Mouse (Mus musculus): ENCODE results near the gene Fsip1. TPM values are rescaled to one million over a fixed set of nuclear protein-coding genes. Genes with fewer than 3 reads are reported as not detected.
A peak's percentile ranks its signal among the peaks of the same experiment; 100 is the strongest.

Gene Fsip1
- polyA plus RNA-seq, 1 experiment from 2014 or later, result 4.5 TPM

DNA sequence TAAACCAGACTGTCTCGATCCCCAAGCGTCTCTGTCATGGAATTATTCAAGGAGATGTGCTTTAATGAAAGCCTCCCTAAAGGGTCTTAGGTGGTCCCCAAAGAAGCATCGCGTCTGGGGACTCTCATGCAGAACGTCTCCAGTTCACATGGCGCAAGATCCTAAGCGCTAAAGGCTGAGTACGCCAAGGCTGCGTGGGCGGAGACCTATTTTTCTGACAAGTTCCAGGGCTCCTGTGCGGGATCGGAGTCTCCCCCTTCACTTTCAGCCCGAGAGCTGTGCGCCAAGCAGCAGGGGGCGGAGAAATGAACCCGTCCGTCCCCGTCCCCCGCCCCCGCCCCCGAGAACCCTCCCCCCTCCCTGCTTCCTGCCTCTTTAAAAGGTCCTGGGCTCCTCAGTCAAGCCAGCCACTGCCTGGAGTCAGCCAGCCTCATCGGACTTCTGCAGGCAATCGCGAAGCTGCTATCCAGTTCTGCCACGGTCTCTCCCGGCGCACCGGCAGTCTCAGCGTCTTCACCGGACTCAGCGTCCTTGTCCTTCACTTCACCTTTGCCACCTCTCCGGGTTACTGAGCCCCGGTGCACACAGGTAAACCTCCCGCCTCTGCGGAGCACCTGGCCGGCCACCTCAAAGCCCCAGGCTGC is 145.2 kb downstream of the Fsip1 start, which contains the start of gene Thbs1:
Gene Thbs1, plus strand, starts transcription at position 389 of the 644 bp plus-strand sequence.
- WGBS, result 0% methylated on average over 36 of the region's 36 CpGs
- Histone ChIP-seq H3K4me1 (replicated peaks; ENCODE audit: control insufficient read depth, insufficient read depth, low read length) (peaks cover 24% of the 10 kb centered on the region), H3K4me3 (replicated peaks; ENCODE audit: low read length) (peak within 1 kb of the TSS; percentile 55), H3K36me3 (ENCODE audit: control insufficient read depth, insufficient read depth) (no peaks in the 10 kb centered on the region), H3K27ac (ENCODE audit: low read length) (no peak within 1 kb of the TSS), H3K27me3 (replicated peaks; ENCODE audit: control insufficient read depth, insufficient read depth, low read length) (0 out of 2 replicates have a peak, but pooled peaks cover 5% of the 10 kb centered on the region), H3K9me3 (ENCODE audit: control insufficient read depth, low read length) (no peaks in the 10 kb centered on the region), H3K4me2 (ENCODE audit: low read length) (peak within 1 kb of the TSS; percentile 83), H3K9ac (replicated peaks; ENCODE audit: low read depth, low read length) (peak within 1 kb of the TSS; percentile 50)
- peak; percentile 80 for ATAC-seq

DNA sequence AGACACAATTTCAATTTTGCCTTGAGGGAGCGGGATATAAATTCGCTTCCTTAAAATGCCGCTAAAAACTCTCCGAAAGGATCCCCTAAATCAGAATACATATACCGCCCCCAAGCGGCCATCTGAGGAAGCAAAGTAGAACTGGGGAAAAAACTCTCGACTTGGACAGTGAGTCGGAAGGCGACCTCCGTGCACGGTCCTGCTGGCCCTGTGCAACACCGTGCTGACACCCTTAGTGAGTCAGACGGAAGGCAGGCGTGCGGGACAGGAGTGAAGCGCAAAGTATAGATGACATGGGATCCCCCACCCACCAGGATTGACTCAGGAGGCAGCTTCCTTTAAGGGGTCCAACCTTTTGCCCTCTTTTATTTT is 145.7 kb downstream of the Fsip1 start:
- H3K9me3 ChIP-seq (ENCODE audit: control insufficient read depth, low read length), result no peaks in the 10 kb centered on the region
- H3K4me1 ChIP-seq (replicated peaks; ENCODE audit: control insufficient read depth, insufficient read depth, low read length), result peaks cover 24% of the 10 kb centered on the region
- H3K27ac ChIP-seq (ENCODE audit: low read length), result no peak overlapping the region
- 0 out of 2 replicates have a peak, but pooled peaks cover 5% of the 10 kb centered on the region for H3K27me3 ChIP-seq (replicated peaks; ENCODE audit: control insufficient read depth, insufficient read depth, low read length)
- peak overlapping the region; percentile 50 for H3K9ac ChIP-seq (replicated peaks; ENCODE audit: low read depth, low read length)
- peak overlapping the region; percentile 83 for H3K4me2 ChIP-seq (ENCODE audit: low read length)
- 0% methylated on average over 16 of the region's 16 CpGs for WGBS
- peak; percentile 79 for ATAC-seq
- no peaks in the 10 kb centered on the region for H3K36me3 ChIP-seq (ENCODE audit: control insufficient read depth, insufficient read depth)
- H3K4me3 ChIP-seq (replicated peaks; ENCODE audit: low read length), result peak overlapping the region; percentile 55

DNA sequence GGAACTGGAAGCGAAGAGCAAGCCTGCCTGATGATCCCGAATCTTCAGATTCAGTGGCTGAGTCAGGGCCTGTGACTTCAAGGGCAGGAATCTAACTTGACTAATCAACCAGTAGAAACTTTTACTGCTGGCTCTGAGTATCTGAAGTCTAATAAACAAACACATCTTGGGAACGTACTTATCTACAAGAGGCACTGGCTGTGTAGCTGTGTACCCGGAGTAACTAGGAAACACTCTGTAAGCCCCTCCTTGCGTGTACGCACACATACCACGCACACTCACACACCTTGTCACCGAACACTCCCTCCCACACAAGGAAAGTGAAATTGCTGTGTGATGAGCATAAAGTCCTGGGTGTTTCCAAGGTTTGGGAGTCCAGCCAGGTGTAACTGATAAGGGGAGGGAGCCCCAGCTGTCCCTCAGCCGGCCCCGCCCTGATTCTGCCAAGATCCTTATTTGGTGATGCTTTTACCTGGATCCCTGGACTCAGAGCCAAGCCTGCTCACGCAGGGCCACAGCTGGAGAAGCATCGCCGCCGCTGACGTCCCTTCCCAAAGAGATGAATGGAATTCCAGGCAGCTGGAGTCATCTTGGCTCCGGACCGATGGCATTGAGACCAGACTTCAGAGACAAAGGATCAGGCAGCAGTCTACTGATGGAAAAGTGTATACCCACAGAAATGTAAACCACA is 146.4 kb downstream of the Fsip1 start:
- Histone ChIP-seq H3K4me2 (ENCODE audit: low read length) (peak overlapping the region; percentile 83), H3K9me3 (ENCODE audit: control insufficient read depth, low read length) (no peaks in the 10 kb centered on the region), H3K27ac (ENCODE audit: low read length) (no peak overlapping the region), H3K36me3 (ENCODE audit: control insufficient read depth, insufficient read depth) (no peaks in the 10 kb centered on the region), H3K4me3 (replicated peaks; ENCODE audit: low read length) (peak overlapping the region; percentile 55), H3K4me1 (replicated peaks; ENCODE audit: control insufficient read depth, insufficient read depth, low read length) (peaks cover 21% of the 10 kb centered on the region), H3K27me3 (replicated peaks; ENCODE audit: control insufficient read depth, insufficient read depth, low read length) (0 out of 2 replicates have a peak, but pooled peaks cover 5% of the 10 kb centered on the region), H3K9ac (replicated peaks; ENCODE audit: low read depth, low read length) (peak overlapping the region; percentile 41)
- ATAC-seq, result peak; percentile 27
- WGBS, result 30% methylated on average over 17 of the region's 17 CpGs

DNA sequence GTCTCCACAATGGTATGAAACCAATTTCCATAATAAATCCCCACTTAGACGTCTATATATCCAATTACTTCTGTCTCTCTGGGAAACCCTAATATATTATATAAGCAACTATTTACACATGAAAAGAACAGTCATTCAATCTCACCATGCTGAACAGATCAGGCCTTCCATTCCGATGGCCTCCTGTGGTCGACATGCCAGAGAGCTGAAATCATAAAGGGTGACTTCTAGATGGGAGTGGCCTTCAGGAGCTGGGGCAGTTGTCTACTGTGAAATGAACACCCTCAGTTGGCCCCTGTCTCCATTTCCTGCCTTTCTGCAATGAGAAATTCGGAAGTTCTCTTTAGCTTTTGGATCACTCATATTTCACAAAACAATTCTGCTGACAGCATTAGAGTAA is 154.6 kb downstream of the Fsip1 start:
- 33% methylated on average over 4 of the region's 4 CpGs for WGBS
- no peak for ATAC-seq

DNA sequence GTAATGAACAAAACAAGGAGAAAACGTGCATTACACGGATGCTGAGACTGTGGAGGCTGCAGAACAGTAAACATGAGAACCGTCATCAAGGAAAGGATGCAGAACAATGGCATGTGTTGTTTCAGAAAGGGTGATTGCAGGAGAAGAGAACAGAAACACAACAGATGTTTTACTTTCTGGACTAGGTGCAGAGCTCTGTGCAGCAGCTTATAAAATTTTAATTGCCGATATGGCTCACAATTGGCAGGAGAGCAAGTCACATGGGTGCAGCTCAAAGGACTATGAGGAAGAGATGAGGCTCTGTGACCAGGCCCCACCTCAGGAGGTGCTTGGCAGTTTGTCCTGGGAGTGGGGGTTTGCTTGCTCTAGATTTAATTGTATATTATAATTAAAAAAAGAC is 157.7 kb downstream of the Fsip1 start:
- Histone ChIP-seq H3K27me3 (replicated peaks; ENCODE audit: control insufficient read depth, insufficient read depth, low read length) (no peaks in the 10 kb centered on the region), H3K36me3 (ENCODE audit: control insufficient read depth, insufficient read depth) (no peaks in the 10 kb centered on the region), H3K9me3 (ENCODE audit: control insufficient read depth, low read length) (no peaks in the 10 kb centered on the region), H3K4me2 (ENCODE audit: low read length) (no peak overlapping the region), H3K27ac (ENCODE audit: low read length) (no peak overlapping the region), H3K4me3 (replicated peaks; ENCODE audit: low read length) (no peak overlapping the region), H3K9ac (replicated peaks; ENCODE audit: low read depth, low read length) (no peak overlapping the region), H3K4me1 (replicated peaks; ENCODE audit: control insufficient read depth, insufficient read depth, low read length) (no peaks in the 10 kb centered on the region; the same call in 1 of the 2 replicates)
- WGBS, result 35% methylated on average over 4 of the region's 4 CpGs
- ATAC-seq, result peak; percentile 52

More for the DNA sequence above, 154.6 kb downstream of the Fsip1 start:
- H3K36me3 ChIP-seq (ENCODE audit: control insufficient read depth, insufficient read depth), result no peaks in the 10 kb centered on the region
- H3K9ac ChIP-seq (replicated peaks; ENCODE audit: low read depth, low read length), result no peak overlapping the region
- H3K4me3 ChIP-seq (replicated peaks; ENCODE audit: low read length), result no peak overlapping the region
- H3K4me1 ChIP-seq (replicated peaks; ENCODE audit: control insufficient read depth, insufficient read depth, low read length), result no peaks in the 10 kb centered on the region; the same call in 1 of the 2 replicates
- H3K9me3 ChIP-seq (ENCODE audit: control insufficient read depth, low read length), result no peaks in the 10 kb centered on the region
- no peaks in the 10 kb centered on the region for H3K27me3 ChIP-seq (replicated peaks; ENCODE audit: control insufficient read depth, insufficient read depth, low read length)
- H3K4me2 ChIP-seq (ENCODE audit: low read length), result no peak overlapping the region
- H3K27ac ChIP-seq (ENCODE audit: low read length), result no peak overlapping the region

- H3K4me2 ChIP-seq (ENCODE audit: low read length), result no peak overlapping the region
- no peak for ATAC-seq
- H3K27ac ChIP-seq (ENCODE audit: low read length), result no peak overlapping the region
- no peaks in the 10 kb centered on the region for H3K9me3 ChIP-seq (ENCODE audit: control insufficient read depth, low read length)
- H3K36me3 ChIP-seq (ENCODE audit: control insufficient read depth, insufficient read depth), result no peaks in the 10 kb centered on the region
- no peaks in the 10 kb centered on the region for H3K27me3 ChIP-seq (replicated peaks; ENCODE audit: control insufficient read depth, insufficient read depth, low read length)
- H3K9ac ChIP-seq (replicated peaks; ENCODE audit: low read depth, low read length), result no peak overlapping the region
- H3K4me3 ChIP-seq (replicated peaks; ENCODE audit: low read length), result no peak overlapping the region
- 92% methylated on average over 5 of the region's 5 CpGs for WGBS
- no peaks in the 10 kb centered on the region for H3K4me1 ChIP-seq (replicated peaks; ENCODE audit: control insufficient read depth, insufficient read depth, low read length)
These were observed 165.5 kb downstream of the Fsip1 start for GRCm38 (mm10) chr2:118091226-118091625.

DNA sequence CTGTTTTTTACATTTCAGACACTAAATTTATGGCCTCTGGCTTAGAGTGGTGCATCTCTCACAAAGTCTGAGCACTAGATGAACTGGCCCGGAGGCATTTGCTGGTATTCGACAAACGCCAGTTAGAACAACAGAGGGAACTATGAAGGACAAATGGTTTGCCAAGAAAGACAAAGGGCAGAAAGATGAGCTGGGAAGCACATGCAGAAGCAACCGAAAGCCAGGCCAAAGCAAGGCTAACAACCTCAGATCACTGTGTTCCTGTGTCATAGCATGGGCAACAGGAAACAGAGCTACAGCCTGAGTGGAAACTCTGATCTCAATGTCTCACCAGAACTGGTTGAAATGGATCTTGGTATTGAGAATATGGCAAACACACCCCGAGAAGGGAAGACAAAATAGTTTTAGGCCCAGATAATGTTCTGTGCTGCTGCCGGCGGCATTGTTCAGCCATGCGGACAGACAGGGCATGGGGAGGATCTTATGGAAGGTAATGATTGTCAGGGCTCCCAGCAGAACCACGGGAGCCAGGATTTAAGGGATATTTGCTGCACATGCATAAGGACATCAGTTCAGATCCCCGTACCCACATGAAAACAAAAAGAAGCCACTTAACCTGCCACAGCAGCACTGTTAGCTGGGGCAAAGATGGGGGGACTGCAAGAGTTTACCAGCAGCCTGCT is 169.6 kb downstream of the Fsip1 start:
- Histone ChIP-seq H3K4me1 (replicated peaks; ENCODE audit: control insufficient read depth, insufficient read depth, low read length) (no peaks in the 10 kb centered on the region), H3K9ac (replicated peaks; ENCODE audit: low read depth, low read length) (no peak overlapping the region), H3K4me3 (replicated peaks; ENCODE audit: low read length) (no peak overlapping the region), H3K27ac (ENCODE audit: low read length) (no peak overlapping the region), H3K9me3 (ENCODE audit: control insufficient read depth, low read length) (no peaks in the 10 kb centered on the region), H3K36me3 (ENCODE audit: control insufficient read depth, insufficient read depth) (no peaks in the 10 kb centered on the region), H3K4me2 (ENCODE audit: low read length) (no peak overlapping the region), H3K27me3 (replicated peaks; ENCODE audit: control insufficient read depth, insufficient read depth, low read length) (no peaks in the 10 kb centered on the region)
- 80% methylated on average over 10 of the region's 10 CpGs for WGBS
- ATAC-seq, result no peak

- Histone ChIP-seq H3K4me3 (replicated peaks; ENCODE audit: low read length) (no peak overlapping the region), H3K9me3 (ENCODE audit: control insufficient read depth, low read length) (no peaks in the 10 kb centered on the region), H3K4me1 (replicated peaks; ENCODE audit: control insufficient read depth, insufficient read depth, low read length) (no peaks in the 10 kb centered on the region), H3K36me3 (ENCODE audit: control insufficient read depth, insufficient read depth) (no peaks in the 10 kb centered on the region), H3K27ac (ENCODE audit: low read length) (no peak overlapping the region), H3K9ac (replicated peaks; ENCODE audit: low read depth, low read length) (no peak overlapping the region), H3K27me3 (replicated peaks; ENCODE audit: control insufficient read depth, insufficient read depth, low read length) (no peaks in the 10 kb centered on the region), H3K4me2 (ENCODE audit: low read length) (no peak overlapping the region)
- no peak for ATAC-seq
- WGBS, result 93% methylated on average over 2 of the region's 2 CpGs
These were observed 171.1 kb downstream of the Fsip1 start for GRCm38 (mm10) chr2:118085647-118086046.

DNA sequence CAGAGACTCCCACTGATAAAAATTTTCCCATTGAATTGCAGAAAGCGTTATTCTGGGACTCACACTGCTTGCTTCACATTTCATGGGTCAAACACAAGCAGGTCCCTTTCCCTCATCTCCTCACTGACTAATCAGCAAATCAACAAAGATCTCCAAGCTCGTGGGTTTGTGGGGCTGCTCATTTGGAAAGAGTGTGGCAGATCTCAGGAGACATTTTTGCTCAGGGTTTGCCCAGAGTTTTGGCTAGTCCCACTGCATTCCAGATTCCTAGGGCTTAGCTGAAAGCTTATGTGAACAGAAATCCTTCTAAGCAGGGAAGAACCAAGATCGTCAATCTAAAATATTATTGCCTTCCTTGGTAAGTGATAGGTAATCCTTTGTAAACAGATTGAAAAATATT is 172.1 kb downstream of the Fsip1 start:
- no peak for ATAC-seq
- no peaks in the 10 kb centered on the region for H3K36me3 ChIP-seq (ENCODE audit: control insufficient read depth, insufficient read depth)
- no peak overlapping the region for H3K4me3 ChIP-seq (replicated peaks; ENCODE audit: low read length)
- no peaks in the 10 kb centered on the region for H3K9me3 ChIP-seq (ENCODE audit: control insufficient read depth, low read length)
- H3K27ac ChIP-seq (ENCODE audit: low read length), result no peak overlapping the region
- no peak overlapping the region for H3K4me2 ChIP-seq (ENCODE audit: low read length)
- no peaks in the 10 kb centered on the region for H3K27me3 ChIP-seq (replicated peaks; ENCODE audit: control insufficient read depth, insufficient read depth, low read length)
- no peaks in the 10 kb centered on the region for H3K4me1 ChIP-seq (replicated peaks; ENCODE audit: control insufficient read depth, insufficient read depth, low read length)
- WGBS, result 85% methylated on average over 3 of the region's 3 CpGs
- no peak overlapping the region for H3K9ac ChIP-seq (replicated peaks; ENCODE audit: low read depth, low read length)

All from forebrain, embryonic 16.5 days (tissue).